Mouse (Mus musculus) embryonic fibroblast, embryonic 13.5 days (primary cell): ENCODE measurements around the gene Inf2.

Experiments
- CTCF ChIP-seq: IDR thresholded peaks from 2 replicates; pipeline ENCODE4 v1.5.1; 2011; ENCODE audit warnings: mild to moderate bottlenecking, control low read depth, low read length, moderate library complexity, borderline replicate concordance; ENCODE audit not compliant: insufficient read depth
- POLR2A ChIP-seq: IDR thresholded peaks from 2 replicates; pipeline ENCODE4 v1.6.1; 2011; ENCODE audit warnings: low read depth, mild to moderate bottlenecking, control low read depth, low read length, moderate library complexity

GRCm38 (mm10) chr12:112542257-112542919 lies 46.2 kb upstream of the Inf2 start:
- TF ChIP-seq CTCF (no peak), POLR2A (no peak)
